Mouse (Mus musculus) liver, embryonic 16.5 days (tissue): ENCODE results near the gene Lsm7. TPM values are rescaled to one million over a fixed set of nuclear protein-coding genes. Genes with fewer than 3 reads are reported as not detected.

Source experiments
- ATAC-seq: fragments of 200-750 bp; cut with Nextera tagmentation; 2 replicates; pipeline ENCODE4 v1.8.0; 2017; ENCODE audit warnings: low read depth, mild to moderate bottlenecking, moderate number of reproducible peaks, moderate library complexity
- H3K27ac ChIP-seq: fragments of 300-500 bp; sonication (generic); 2 replicates; pipeline ENCODE4 v1.5.1; 2014; ENCODE audit warnings: mild to moderate bottlenecking, low read length
- H3K27me3 ChIP-seq: fragments of 300-500 bp; sonication (generic); 2 replicates; pipeline ENCODE4 v1.6.1; 2014; ENCODE audit warnings: low read depth, low read length, mixed read lengths; ENCODE audit not compliant: control insufficient read depth, insufficient read depth
- H3K36me3 ChIP-seq: fragments of 300-500 bp; sonication (generic); 2 replicates; pipeline ENCODE4 v1.6.1; 2014; ENCODE audit warnings: mild to moderate bottlenecking; ENCODE audit not compliant: control insufficient read depth, insufficient read depth
- H3K4me1 ChIP-seq: fragments of 300-500 bp; sonication (generic); 2 replicates; pipeline ENCODE4 v1.6.1; 2014; ENCODE audit warnings: low read depth, low read length, mixed read lengths; ENCODE audit not compliant: control insufficient read depth
- H3K4me2 ChIP-seq: fragments of 300-500 bp; sonication (generic); 2 replicates; pipeline ENCODE4 v1.6.1; 2014; ENCODE audit warnings: low read depth, low read length, mixed read lengths
- H3K4me3 ChIP-seq: fragments of 300-500 bp; sonication (generic); 2 replicates; pipeline ENCODE4 v1.5.1; 2014; ENCODE audit warnings: low read depth, mild to moderate bottlenecking, low read length
- H3K9ac ChIP-seq: fragments of 300-500 bp; sonication (generic); 2 replicates; pipeline ENCODE4 v1.6.1; 2014; ENCODE audit warnings: low read depth, low read length
- H3K9me3 ChIP-seq: fragments of 300-500 bp; sonication (generic); replicated peaks from 2 replicates; pipeline ENCODE4 v1.6.1; 2016; ENCODE audit warnings: low read length; ENCODE audit not compliant: control insufficient read depth
- WGBS: fragments of 180-500 bp; shearing (Covaris S2); extraction: QIAGEN DNeasy Blood & Tissue Kit; methylation state at CpG from one replicate; pipeline ENCODE4 v1.1.7; 2014; ENCODE audit not compliant: insufficient replicate concordance; 5-methylcytosine and 5-hydroxymethylcytosine counted together
- polyA plus RNA-seq: library from polyadenylated mRNA; unstranded; fragments of >200 nt; fragmentation: Nextera tagmentation; extraction: Ambion mirVana; gene quantifications from 2 replicates; pipeline ENCODE4 v1.2.1, GENCODE M21; 2015

The Lsm7 gene
- polyA plus RNA-seq, 1 experiment from 2014 or later: 92.5 TPM

GRCm38 (mm10) chr10:80843931-80844547 lies 11.0 kb downstream of the Lsm7 start, which contains the start of gene Lingo3:
TSS of gene Lingo3 (minus strand) at chr10:80844039.
- Histone ChIP-seq H3K4me1 (peaks cover 11% of the 10 kb centered on the region), H3K27me3 (peaks cover 55% of the 10 kb centered on the region), H3K27ac (no peak within 1 kb of the TSS), H3K9me3 (no peaks in the 10 kb centered on the region), H3K36me3 (no peaks in the 10 kb centered on the region), H3K4me3 (peak within 1 kb of the TSS; percentile 21; the same call in 1 of the 2 replicates), H3K4me2 (peak within 1 kb of the TSS; percentile 35; the same call in 1 of the 2 replicates), H3K9ac (no peak within 1 kb of the TSS)
- ATAC-seq: no peak
- 5% methylated on average over 42 of the region's 51 CpGs for WGBS

DNA sequence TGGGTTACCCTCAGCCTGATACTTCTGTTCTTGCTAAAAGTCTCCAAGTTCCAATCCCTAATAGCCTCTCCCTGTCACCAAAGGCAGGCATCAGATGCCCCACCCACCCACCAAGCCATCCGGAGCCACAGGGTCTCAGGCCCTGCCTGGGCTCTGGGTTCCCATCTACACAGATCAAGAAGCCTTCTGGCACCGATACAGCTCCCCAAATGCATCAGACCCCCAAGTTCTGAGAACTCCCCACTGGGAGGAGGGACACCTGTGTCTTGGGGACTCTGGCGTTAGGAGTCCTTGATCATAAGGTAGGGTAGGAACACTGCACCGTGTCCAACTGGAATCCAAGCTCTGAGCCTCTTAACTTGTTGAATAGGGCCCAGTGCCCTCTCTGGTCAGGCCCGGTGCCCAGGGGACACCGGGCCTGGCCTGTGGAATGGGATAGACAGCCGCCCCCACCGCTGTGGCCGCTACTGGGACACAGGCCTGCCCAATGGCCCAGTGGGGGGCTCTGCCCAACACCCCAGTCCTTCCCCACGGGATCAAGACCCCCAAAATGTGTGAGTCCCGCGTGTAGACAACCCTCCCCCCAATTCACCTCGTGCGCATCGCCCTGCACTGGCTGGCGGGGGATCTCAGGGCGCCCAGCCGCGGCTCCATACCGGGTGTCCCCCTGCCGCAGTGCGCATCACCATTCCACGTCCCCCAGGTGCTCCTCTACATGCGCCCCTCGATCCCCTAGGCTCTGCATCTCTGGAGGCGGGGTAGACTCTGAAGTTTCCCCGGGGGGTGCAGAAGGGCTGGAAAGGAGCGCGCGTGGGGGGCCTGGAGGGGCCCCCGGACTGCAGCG lies 11.7 kb downstream of the Lsm7 start:
- Histone ChIP-seq H3K27me3 (peaks cover 55% of the 10 kb centered on the region), H3K4me3 (peak overlapping the region; percentile 21; the same call in 1 of the 2 replicates), H3K36me3 (no peaks in the 10 kb centered on the region), H3K27ac (no peak overlapping the region), H3K4me1 (peaks cover 6% of the 10 kb centered on the region), H3K4me2 (peak overlapping the region; percentile 35; the same call in 1 of the 2 replicates), H3K9ac (no peak overlapping the region), H3K9me3 (no peaks in the 10 kb centered on the region)
- no peak for ATAC-seq
- 13% methylated on average over 32 of the region's 32 CpGs for WGBS

DNA sequence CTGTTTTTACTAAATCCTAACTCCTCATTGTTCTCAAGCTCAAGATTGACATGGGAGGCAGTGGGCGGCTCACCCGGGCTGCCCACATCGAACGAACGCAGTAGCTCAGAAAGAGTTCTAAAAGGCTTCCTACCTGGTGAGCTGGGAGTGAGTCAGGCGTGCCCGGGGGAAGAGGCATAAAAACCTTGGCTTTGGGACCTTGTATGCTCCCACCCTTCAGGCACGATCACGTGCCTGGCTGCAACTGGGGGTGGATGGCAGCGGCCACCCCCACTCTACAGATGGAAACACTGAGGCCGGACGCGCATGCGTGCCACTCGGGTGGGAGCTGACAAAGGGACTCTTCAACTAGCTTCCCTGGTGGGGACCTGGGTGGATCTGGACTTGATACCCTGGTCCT lies 12.7 kb downstream of the Lsm7 start:
- Histone ChIP-seq H3K4me3 (no peak overlapping the region), H3K9ac (no peak overlapping the region), H3K27ac (no peak overlapping the region), H3K4me1 (peaks cover 3% of the 10 kb centered on the region; the same call in 1 of the 2 replicates), H3K4me2 (no peak overlapping the region), H3K36me3 (no peaks in the 10 kb centered on the region), H3K27me3 (peaks cover 60% of the 10 kb centered on the region), H3K9me3 (no peaks in the 10 kb centered on the region)
- WGBS: 71% methylated on average over 15 of the region's 15 CpGs
- ATAC-seq: no peak

DNA sequence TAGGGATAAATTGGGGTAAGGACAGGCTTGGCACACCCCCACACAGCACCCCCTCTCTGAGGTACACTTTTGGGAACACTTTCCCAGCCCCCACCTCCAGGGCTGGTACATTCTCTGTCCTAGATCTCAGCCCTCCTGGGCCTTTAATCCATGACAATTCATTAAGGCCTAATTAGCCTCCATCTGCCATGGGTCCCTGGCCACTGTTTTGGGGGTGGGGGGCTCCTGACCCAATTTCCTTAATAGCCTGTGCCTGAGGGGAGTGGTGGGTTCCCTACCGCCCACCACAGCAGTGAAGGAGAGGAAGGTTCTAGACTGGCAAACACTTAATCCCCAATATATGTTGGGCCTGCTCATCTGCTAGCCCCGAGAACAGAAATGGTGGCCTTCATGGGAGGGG lies 13.3 kb downstream of the Lsm7 start:
- Histone ChIP-seq H3K9me3 (no peaks in the 10 kb centered on the region), H3K4me2 (no peak overlapping the region), H3K9ac (no peak overlapping the region), H3K27ac (no peak overlapping the region), H3K4me1 (peaks cover 7% of the 10 kb centered on the region; the same call in 1 of the 2 replicates), H3K36me3 (no peaks in the 10 kb centered on the region), H3K4me3 (no peak overlapping the region), H3K27me3 (peaks cover 67% of the 10 kb centered on the region)
- 62% methylated on average over 2 of the region's 2 CpGs for WGBS
- no peak for ATAC-seq

DNA sequence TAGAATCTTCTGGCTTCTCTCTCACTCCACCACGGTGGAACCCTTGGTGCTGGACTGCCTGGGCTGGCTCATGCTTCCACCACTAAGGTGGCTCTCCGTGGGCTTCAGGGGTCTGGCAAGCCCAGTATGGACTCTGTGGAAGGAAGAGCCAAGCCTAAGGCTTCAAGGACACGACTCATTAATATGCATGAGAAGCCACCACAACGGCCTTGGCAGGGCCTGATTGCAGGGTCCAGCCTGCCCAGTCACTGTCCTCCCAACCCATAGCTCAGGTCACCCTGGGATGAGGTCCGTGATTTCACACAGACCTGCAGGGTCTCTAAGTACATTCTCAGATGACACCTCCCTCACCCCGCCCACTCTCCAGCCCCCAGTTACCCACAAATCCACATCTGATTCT lies 15.2 kb downstream of the Lsm7 start:
- Histone ChIP-seq H3K4me3 (no peak overlapping the region), H3K36me3 (no peaks in the 10 kb centered on the region), H3K9ac (no peak overlapping the region), H3K27me3 (peaks cover 73% of the 10 kb centered on the region), H3K27ac (no peak overlapping the region), H3K4me2 (no peak overlapping the region), H3K4me1 (peaks cover 7% of the 10 kb centered on the region; the same call in 1 of the 2 replicates), H3K9me3 (no peaks in the 10 kb centered on the region)
- WGBS: 48% methylated on average over 6 of the region's 6 CpGs
- ATAC-seq: no peak

GRCm38 (mm10) chr10:80838346-80838912 lies 16.6 kb downstream of the Lsm7 start:
- H3K9me3 ChIP-seq: no peaks in the 10 kb centered on the region
- H3K27me3 ChIP-seq: peaks cover 73% of the 10 kb centered on the region
- no peak overlapping the region for H3K4me3 ChIP-seq
- H3K4me2 ChIP-seq: no peak overlapping the region
- peaks cover 4% of the 10 kb centered on the region; the same call in 1 of the 2 replicates for H3K4me1 ChIP-seq
- 46% methylated on average over 2 of the region's 2 CpGs for WGBS
- H3K27ac ChIP-seq: no peak overlapping the region
- ATAC-seq: no peak
- no peak overlapping the region for H3K9ac ChIP-seq
- H3K36me3 ChIP-seq: no peaks in the 10 kb centered on the region

GRCm38 (mm10) chr10:80837827-80838226 lies 17.2 kb downstream of the Lsm7 start:
- H3K9ac ChIP-seq: no peak overlapping the region
- no peaks in the 10 kb centered on the region for H3K36me3 ChIP-seq
- no peak overlapping the region for H3K4me2 ChIP-seq
- H3K4me1 ChIP-seq: peaks cover 4% of the 10 kb centered on the region; the same call in 1 of the 2 replicates
- H3K9me3 ChIP-seq: no peaks in the 10 kb centered on the region
- WGBS: 25% methylated on average over 2 of the region's 2 CpGs
- no peak for ATAC-seq
- H3K27me3 ChIP-seq: peaks cover 69% of the 10 kb centered on the region
- no peak overlapping the region for H3K27ac ChIP-seq
- no peak overlapping the region for H3K4me3 ChIP-seq

- no peaks in the 10 kb centered on the region for H3K9me3 ChIP-seq
- H3K4me3 ChIP-seq: no peak overlapping the region
- no peaks in the 10 kb centered on the region for H3K36me3 ChIP-seq
- H3K4me2 ChIP-seq: no peak overlapping the region
- no peak for ATAC-seq
- peaks cover 4% of the 10 kb centered on the region; the same call in 1 of the 2 replicates for H3K4me1 ChIP-seq
- H3K9ac ChIP-seq: no peak overlapping the region
- WGBS: 41% methylated on average over 7 of the region's 7 CpGs
- no peak overlapping the region for H3K27ac ChIP-seq
- H3K27me3 ChIP-seq: peaks cover 60% of the 10 kb centered on the region
Observed at GRCm38 (mm10) chr10:80836949-80837379, 18.0 kb downstream of the Lsm7 start.
